Mouse (Mus musculus): Measurements from ENCODE around the gene Mprip. TPM values are rescaled to one million over a fixed set of nuclear protein-coding genes. Genes with fewer than 3 reads are reported as not detected.
"Not testable (repeated sequence)": the region's sequence is repeated elsewhere in the genome, so short reads cannot be mapped to it uniquely, and the experiment has no call there.

The Mprip gene
- polyA plus RNA-seq, 1 experiment from 2014 or later, result 71.1 TPM

GRCm38 (mm10) chr11:59733600-59733999 lies 72.5 kb downstream of the Mprip start:
- H3K9me3 ChIP-seq (ENCODE audit: control insufficient read depth, low read length), result not testable (repeated sequence)
- 71% methylated on average over 5 of the region's 5 CpGs for WGBS

GRCm38 (mm10) chr11:59734335-59734734 lies 73.2 kb downstream of the Mprip start:
- Histone ChIP-seq H3K4me3 (ENCODE audit: low read depth, low read length) (no peak overlapping the region), H3K4me2 (ENCODE audit: low read depth, severe bottlenecking) (no peak overlapping the region), H3K9ac (ENCODE audit: low read length) (no peak overlapping the region), H3K9me3 (ENCODE audit: control insufficient read depth, low read length) (no peaks in the 10 kb centered on the region), H3K27me3 (ENCODE audit: control insufficient read depth, insufficient read depth, low read length) (no peaks in the 10 kb centered on the region), H3K36me3 (ENCODE audit: control insufficient read depth, insufficient read depth, low read length) (peaks cover 8% of the 10 kb centered on the region), H3K27ac (replicated peaks; ENCODE audit: low read depth, low read length) (no peak overlapping the region), H3K4me1 (ENCODE audit: control insufficient read depth, insufficient read depth, low read length) (no peaks in the 10 kb centered on the region)
- ATAC-seq (ENCODE audit: insufficient number of reproducible peaks, low FRiP score, low TSS enrichment, low read depth) (no peak), DNase-seq (ENCODE audit: low spot score) (no peak)
- 89% methylated on average over 1 of the region's 1 CpGs for WGBS

More at GRCm38 (mm10) chr11:59733600-59733999, 72.5 kb downstream of the Mprip start:
- not testable (repeated sequence) for ATAC-seq (ENCODE audit: insufficient number of reproducible peaks, low FRiP score, low TSS enrichment, low read depth); DNase-seq (ENCODE audit: low spot score); H3K27ac ChIP-seq (replicated peaks; ENCODE audit: low read depth, low read length); H3K36me3 ChIP-seq (ENCODE audit: control insufficient read depth, insufficient read depth, low read length); H3K4me2 ChIP-seq (ENCODE audit: low read depth, severe bottlenecking); H3K4me3 ChIP-seq (ENCODE audit: low read depth, low read length); H3K4me1 ChIP-seq (ENCODE audit: control insufficient read depth, insufficient read depth, low read length); H3K9ac ChIP-seq (ENCODE audit: low read length); H3K27me3 ChIP-seq (ENCODE audit: control insufficient read depth, insufficient read depth, low read length)

- H3K4me2 ChIP-seq (ENCODE audit: low read depth, severe bottlenecking); H3K4me1 ChIP-seq (ENCODE audit: control insufficient read depth, insufficient read depth, low read length); H3K27me3 ChIP-seq (ENCODE audit: control insufficient read depth, insufficient read depth, low read length); H3K27ac ChIP-seq (replicated peaks; ENCODE audit: low read depth, low read length); H3K9me3 ChIP-seq (ENCODE audit: control insufficient read depth, low read length); DNase-seq (ENCODE audit: low spot score); ATAC-seq (ENCODE audit: insufficient number of reproducible peaks, low FRiP score, low TSS enrichment, low read depth); H3K4me3 ChIP-seq (ENCODE audit: low read depth, low read length); H3K36me3 ChIP-seq (ENCODE audit: control insufficient read depth, insufficient read depth, low read length); H3K9ac ChIP-seq (ENCODE audit: low read length): not testable (repeated sequence)
- WGBS, result 92% methylated on average over 4 of the region's 4 CpGs
These were observed 74.8 kb downstream of the Mprip start for GRCm38 (mm10) chr11:59735938-59736337.

- H3K4me3 ChIP-seq (ENCODE audit: low read depth, low read length), result no peak overlapping the region
- no peak overlapping the region for H3K27ac ChIP-seq (replicated peaks; ENCODE audit: low read depth, low read length)
- H3K4me2 ChIP-seq (ENCODE audit: low read depth, severe bottlenecking), result no peak overlapping the region
- no peak for ATAC-seq (ENCODE audit: insufficient number of reproducible peaks, low FRiP score, low TSS enrichment, low read depth)
- no peak for DNase-seq (ENCODE audit: low spot score)
- H3K9me3 ChIP-seq (ENCODE audit: control insufficient read depth, low read length), result no peaks in the 10 kb centered on the region
- no peak overlapping the region for H3K9ac ChIP-seq (ENCODE audit: low read length)
- no peaks in the 10 kb centered on the region for H3K27me3 ChIP-seq (ENCODE audit: control insufficient read depth, insufficient read depth, low read length)
- H3K36me3 ChIP-seq (ENCODE audit: control insufficient read depth, insufficient read depth, low read length), result peaks cover 13% of the 10 kb centered on the region
- H3K4me1 ChIP-seq (ENCODE audit: control insufficient read depth, insufficient read depth, low read length), result no peaks in the 10 kb centered on the region
- 96% methylated on average over 12 of the region's 12 CpGs for WGBS
These were observed 76.1 kb downstream of the Mprip start for GRCm38 (mm10) chr11:59737250-59737649.

GRCm38 (mm10) chr11:59739996-59740395 lies 78.9 kb downstream of the Mprip start:
- 87% methylated on average over 2 of the region's 2 CpGs for WGBS
- peaks cover 19% of the 10 kb centered on the region for H3K36me3 ChIP-seq (ENCODE audit: control insufficient read depth, insufficient read depth, low read length)
- DNase-seq (ENCODE audit: low spot score), result no peak

GRCm38 (mm10) chr11:59741915-59742314 lies 80.8 kb downstream of the Mprip start:
- DNase-seq (ENCODE audit: low spot score), result no peak
- H3K27me3 ChIP-seq (ENCODE audit: control insufficient read depth, insufficient read depth, low read length), result no peaks in the 10 kb centered on the region
- peaks cover 19% of the 10 kb centered on the region for H3K36me3 ChIP-seq (ENCODE audit: control insufficient read depth, insufficient read depth, low read length)
- H3K4me3 ChIP-seq (ENCODE audit: low read depth, low read length), result no peak overlapping the region
- no peaks in the 10 kb centered on the region for H3K9me3 ChIP-seq (ENCODE audit: control insufficient read depth, low read length)
- 89% methylated on average over 5 of the region's 5 CpGs for WGBS
- no peak overlapping the region for H3K4me2 ChIP-seq (ENCODE audit: low read depth, severe bottlenecking)
- H3K27ac ChIP-seq (replicated peaks; ENCODE audit: low read depth, low read length), result no peak overlapping the region
- no peak overlapping the region for H3K9ac ChIP-seq (ENCODE audit: low read length)
- no peaks in the 10 kb centered on the region for H3K4me1 ChIP-seq (ENCODE audit: control insufficient read depth, insufficient read depth, low read length)
- no peak for ATAC-seq (ENCODE audit: insufficient number of reproducible peaks, low FRiP score, low TSS enrichment, low read depth)

More at GRCm38 (mm10) chr11:59739996-59740395, 78.9 kb downstream of the Mprip start:
- no peak for ATAC-seq (ENCODE audit: insufficient number of reproducible peaks, low FRiP score, low TSS enrichment, low read depth)
- H3K4me2 ChIP-seq (ENCODE audit: low read depth, severe bottlenecking), result no peak overlapping the region
- no peaks in the 10 kb centered on the region for H3K9me3 ChIP-seq (ENCODE audit: control insufficient read depth, low read length)
- H3K27ac ChIP-seq (replicated peaks; ENCODE audit: low read depth, low read length), result no peak overlapping the region
- H3K9ac ChIP-seq (ENCODE audit: low read length), result no peak overlapping the region
- H3K4me3 ChIP-seq (ENCODE audit: low read depth, low read length), result no peak overlapping the region
- no peaks in the 10 kb centered on the region for H3K27me3 ChIP-seq (ENCODE audit: control insufficient read depth, insufficient read depth, low read length)
- no peaks in the 10 kb centered on the region for H3K4me1 ChIP-seq (ENCODE audit: control insufficient read depth, insufficient read depth, low read length)

- Histone ChIP-seq H3K4me3 (ENCODE audit: low read depth, low read length) (no peak overlapping the region), H3K9me3 (ENCODE audit: control insufficient read depth, low read length) (no peaks in the 10 kb centered on the region), H3K27me3 (ENCODE audit: control insufficient read depth, insufficient read depth, low read length) (no peaks in the 10 kb centered on the region), H3K4me2 (ENCODE audit: low read depth, severe bottlenecking) (no peak overlapping the region), H3K27ac (replicated peaks; ENCODE audit: low read depth, low read length) (no peak overlapping the region), H3K4me1 (ENCODE audit: control insufficient read depth, insufficient read depth, low read length) (no peaks in the 10 kb centered on the region), H3K36me3 (ENCODE audit: control insufficient read depth, insufficient read depth, low read length) (peaks cover 16% of the 10 kb centered on the region), H3K9ac (ENCODE audit: low read length) (no peak overlapping the region)
- DNase-seq (ENCODE audit: low spot score) (no peak), ATAC-seq (ENCODE audit: insufficient number of reproducible peaks, low FRiP score, low TSS enrichment, low read depth) (no peak)
- 100% methylated on average over 2 of the region's 2 CpGs for WGBS
These were observed 82.2 kb downstream of the Mprip start for GRCm38 (mm10) chr11:59743307-59743706.

- H3K27me3 ChIP-seq (ENCODE audit: control insufficient read depth, insufficient read depth, low read length), result no peaks in the 10 kb centered on the region
- no peak overlapping the region for H3K9ac ChIP-seq (ENCODE audit: low read length)
- H3K36me3 ChIP-seq (ENCODE audit: control insufficient read depth, insufficient read depth, low read length), result peaks cover 16% of the 10 kb centered on the region
- no peaks in the 10 kb centered on the region for H3K9me3 ChIP-seq (ENCODE audit: control insufficient read depth, low read length)
- H3K27ac ChIP-seq (replicated peaks; ENCODE audit: low read depth, low read length), result no peak overlapping the region
- H3K4me1 ChIP-seq (ENCODE audit: control insufficient read depth, insufficient read depth, low read length), result no peaks in the 10 kb centered on the region
- ATAC-seq (ENCODE audit: insufficient number of reproducible peaks, low FRiP score, low TSS enrichment, low read depth), result no peak
- H3K4me2 ChIP-seq (ENCODE audit: low read depth, severe bottlenecking), result no peak overlapping the region
- no peak overlapping the region for H3K4me3 ChIP-seq (ENCODE audit: low read depth, low read length)
- 89% methylated on average over 1 of the region's 1 CpGs for WGBS
- DNase-seq (ENCODE audit: low spot score), result no peak
These were observed 82.6 kb downstream of the Mprip start for GRCm38 (mm10) chr11:59743712-59744111.

- Histone ChIP-seq H3K9me3 (ENCODE audit: control insufficient read depth, low read length) (no peaks in the 10 kb centered on the region), H3K4me2 (ENCODE audit: low read depth, severe bottlenecking) (no peak overlapping the region), H3K4me1 (ENCODE audit: control insufficient read depth, insufficient read depth, low read length) (no peaks in the 10 kb centered on the region), H3K9ac (ENCODE audit: low read length) (no peak overlapping the region), H3K27ac (replicated peaks; ENCODE audit: low read depth, low read length) (no peak overlapping the region), H3K4me3 (ENCODE audit: low read depth, low read length) (no peak overlapping the region), H3K36me3 (ENCODE audit: control insufficient read depth, insufficient read depth, low read length) (peaks cover 15% of the 10 kb centered on the region), H3K27me3 (ENCODE audit: control insufficient read depth, insufficient read depth, low read length) (no peaks in the 10 kb centered on the region)
- no peak for ATAC-seq (ENCODE audit: insufficient number of reproducible peaks, low FRiP score, low TSS enrichment, low read depth)
- WGBS, result 97% methylated on average over 4 of the region's 4 CpGs
- DNase-seq (ENCODE audit: low spot score), result no peak
These were observed 83.3 kb downstream of the Mprip start for GRCm38 (mm10) chr11:59744374-59744773.
